Mouse (Mus musculus): ENCODE data around the gene Rin2. TPM values are rescaled to one million over a fixed set of nuclear protein-coding genes. Genes with fewer than 3 reads are reported as not detected.

Rin2 gene
- polyA plus RNA-seq, 1 experiment from 2014 or later: 18.6 TPM

DNA sequence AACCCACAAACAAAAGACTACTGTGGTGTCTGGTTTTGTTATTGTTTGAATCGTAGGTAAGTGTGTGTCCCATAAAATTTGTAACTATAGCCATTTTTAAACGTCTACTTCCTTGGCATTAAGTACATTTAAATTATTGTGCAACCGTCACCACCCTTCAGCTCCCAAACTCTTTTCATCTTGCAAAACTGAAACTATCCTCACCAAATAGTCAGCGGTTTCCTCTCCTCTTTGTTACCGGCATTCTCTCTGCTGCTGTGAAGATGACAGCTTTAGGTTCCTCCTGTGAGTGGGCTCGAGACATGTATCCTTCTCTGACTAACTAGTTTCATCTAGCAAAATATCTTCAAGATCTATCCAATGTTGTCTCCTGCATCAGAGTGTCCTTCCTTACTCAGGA is 129.5 kb downstream of the Rin2 start:
- Histone ChIP-seq H3K4me3 (replicated peaks) (no peak overlapping the region), H3K4me2 (replicated peaks) (no peak overlapping the region), H3K9me3 (no peaks in the 10 kb centered on the region), H3K4me1 (replicated peaks) (no peaks in the 10 kb centered on the region), H3K27ac (no peak overlapping the region), H3K9ac (no peak overlapping the region), H3K36me3 (no peaks in the 10 kb centered on the region), H3K27me3 (replicated peaks) (no peaks in the 10 kb centered on the region)
- 90% methylated on average over 6 of the region's 6 CpGs for WGBS
- ATAC-seq: no peak

DNA sequence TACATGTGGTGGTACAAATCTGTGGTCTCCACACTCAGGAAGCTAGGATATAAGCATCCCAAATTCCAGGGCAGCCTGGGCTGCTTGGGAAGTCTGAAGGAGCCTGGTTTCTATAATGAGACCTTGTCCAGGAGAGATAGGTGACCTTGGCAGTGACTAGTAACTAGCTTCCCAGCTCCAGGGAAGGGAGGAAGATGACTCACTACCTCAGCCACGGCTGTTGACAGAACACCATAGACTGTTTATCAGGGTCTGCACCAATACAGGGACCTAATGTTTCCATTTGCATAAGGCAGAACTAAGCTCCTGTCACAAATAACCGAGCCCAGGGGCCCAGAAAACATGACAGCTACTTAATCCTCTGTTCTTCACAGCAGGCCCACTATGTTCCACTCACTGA is 132.3 kb downstream of the Rin2 start:
- ATAC-seq: no peak
- H3K27me3 ChIP-seq (replicated peaks): no peaks in the 10 kb centered on the region
- no peak overlapping the region for H3K4me2 ChIP-seq (replicated peaks)
- 68% methylated on average over 2 of the region's 2 CpGs for WGBS
- no peaks in the 10 kb centered on the region for H3K4me1 ChIP-seq (replicated peaks)
- no peak overlapping the region for H3K4me3 ChIP-seq (replicated peaks)
- no peaks in the 10 kb centered on the region for H3K36me3 ChIP-seq
- H3K27ac ChIP-seq: no peak overlapping the region
- no peaks in the 10 kb centered on the region for H3K9me3 ChIP-seq
- H3K9ac ChIP-seq: no peak overlapping the region

DNA sequence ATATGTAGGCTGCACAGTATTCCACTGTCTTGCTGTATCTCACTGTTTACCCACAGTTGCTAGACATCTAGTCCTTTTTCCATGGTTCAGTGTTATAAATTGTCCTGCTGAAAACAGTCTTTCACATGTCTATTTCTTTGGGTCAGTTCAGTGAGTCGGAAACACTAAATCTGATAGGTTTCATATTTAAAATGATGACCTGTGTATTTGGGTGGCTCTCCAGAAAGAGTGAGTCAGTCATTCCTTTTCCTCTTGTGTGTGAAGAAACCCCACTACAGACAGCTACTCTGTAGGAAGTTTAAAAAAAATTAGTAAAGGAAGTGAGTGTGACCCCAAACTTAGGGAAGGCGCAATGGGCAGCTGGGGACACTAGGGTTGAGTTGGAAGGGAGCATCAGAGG is 133.2 kb downstream of the Rin2 start:
- H3K4me3 ChIP-seq (replicated peaks): no peak overlapping the region
- ATAC-seq: no peak
- WGBS: 87% methylated on average over 2 of the region's 2 CpGs
- H3K4me1 ChIP-seq (replicated peaks): no peaks in the 10 kb centered on the region
- no peak overlapping the region for H3K27ac ChIP-seq
- no peak overlapping the region for H3K9ac ChIP-seq
- H3K4me2 ChIP-seq (replicated peaks): no peak overlapping the region
- no peaks in the 10 kb centered on the region for H3K27me3 ChIP-seq (replicated peaks)
- H3K9me3 ChIP-seq: no peaks in the 10 kb centered on the region
- H3K36me3 ChIP-seq: no peaks in the 10 kb centered on the region

DNA sequence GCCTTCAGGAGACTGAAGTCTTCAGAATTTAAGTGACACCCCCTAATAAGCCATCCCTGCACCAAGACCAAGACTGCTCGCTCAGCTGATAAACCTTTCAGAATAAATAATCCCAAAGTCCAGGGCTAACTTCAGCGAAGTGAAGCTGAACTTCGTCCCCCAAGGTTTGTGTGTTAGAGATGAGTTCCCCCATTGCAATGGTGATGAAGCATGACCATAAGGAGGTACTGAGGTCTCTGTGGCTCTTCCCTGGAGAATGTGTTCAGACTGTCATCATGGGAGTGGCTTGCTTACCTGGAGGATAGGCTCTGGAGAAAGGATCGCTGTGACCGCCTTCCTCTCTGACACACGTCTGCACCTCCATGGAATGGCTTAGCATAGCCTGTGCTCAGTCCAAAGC is 133.7 kb downstream of the Rin2 start:
- no peak; the same call in 1 of the 2 replicates for ATAC-seq
- no peak overlapping the region for H3K4me3 ChIP-seq (replicated peaks)
- no peaks in the 10 kb centered on the region for H3K27me3 ChIP-seq (replicated peaks)
- H3K9me3 ChIP-seq: no peaks in the 10 kb centered on the region
- no peak overlapping the region for H3K9ac ChIP-seq
- H3K36me3 ChIP-seq: no peaks in the 10 kb centered on the region
- no peak overlapping the region for H3K27ac ChIP-seq
- no peaks in the 10 kb centered on the region for H3K4me1 ChIP-seq (replicated peaks)
- 86% methylated on average over 6 of the region's 6 CpGs for WGBS
- no peak overlapping the region for H3K4me2 ChIP-seq (replicated peaks)

DNA sequence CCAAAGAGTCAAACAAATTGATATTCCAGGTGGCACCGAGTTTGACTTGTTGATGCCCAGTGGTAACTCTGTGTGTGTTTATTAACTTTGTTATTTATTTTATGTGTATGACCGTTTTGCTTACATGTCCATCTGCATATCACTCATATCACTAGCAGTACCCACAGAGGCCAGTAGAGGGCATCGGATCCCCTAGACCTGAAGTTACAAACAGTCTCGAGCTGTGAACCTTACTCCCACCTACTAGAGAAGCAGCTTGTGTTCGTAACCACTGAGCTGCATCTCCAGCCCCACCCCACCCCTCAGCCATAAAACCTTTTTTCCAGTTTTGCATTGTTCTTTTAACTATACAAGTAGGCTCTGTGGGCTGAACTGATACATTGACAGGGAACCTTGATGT is 135.7 kb downstream of the Rin2 start:
- H3K9ac ChIP-seq: no peak overlapping the region
- H3K4me2 ChIP-seq (replicated peaks): no peak overlapping the region
- H3K36me3 ChIP-seq: peaks cover 3% of the 10 kb centered on the region; the same call in 1 of the 2 replicates
- no peaks in the 10 kb centered on the region for H3K4me1 ChIP-seq (replicated peaks)
- H3K27me3 ChIP-seq (replicated peaks): no peaks in the 10 kb centered on the region
- H3K9me3 ChIP-seq: no peaks in the 10 kb centered on the region
- 56% methylated on average over 5 of the region's 5 CpGs for WGBS
- H3K27ac ChIP-seq: no peak overlapping the region
- no peak for ATAC-seq
- H3K4me3 ChIP-seq (replicated peaks): no peak overlapping the region

DNA sequence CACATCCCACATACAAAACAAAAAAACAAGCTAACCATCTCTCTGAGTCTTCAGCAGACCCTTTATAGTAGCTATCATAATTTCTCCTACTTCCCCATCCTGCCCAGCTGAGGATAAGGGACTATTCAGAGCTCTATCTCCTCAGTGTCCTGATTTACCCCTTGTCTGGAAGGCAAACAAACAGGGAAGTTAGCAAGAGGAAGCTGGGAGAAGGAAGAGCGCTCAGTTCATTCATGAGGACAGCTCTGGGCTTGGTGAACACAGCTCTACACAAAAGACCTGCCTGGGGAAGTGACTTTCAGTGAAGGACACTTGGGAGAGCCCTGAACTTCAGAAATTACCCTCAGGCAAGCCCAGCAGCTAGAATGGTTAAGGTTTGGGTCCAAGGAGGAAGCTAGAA is 137.8 kb downstream of the Rin2 start:
- no peak overlapping the region for H3K9ac ChIP-seq
- no peak overlapping the region for H3K4me2 ChIP-seq (replicated peaks)
- H3K36me3 ChIP-seq: peaks cover 7% of the 10 kb centered on the region; the same call in 1 of the 2 replicates
- no peak overlapping the region for H3K27ac ChIP-seq
- H3K9me3 ChIP-seq: no peaks in the 10 kb centered on the region
- no peak for ATAC-seq
- WGBS: 93% methylated on average over 1 of the region's 1 CpGs
- H3K27me3 ChIP-seq (replicated peaks): no peaks in the 10 kb centered on the region
- H3K4me1 ChIP-seq (replicated peaks): no peaks in the 10 kb centered on the region
- no peak overlapping the region for H3K4me3 ChIP-seq (replicated peaks)

DNA sequence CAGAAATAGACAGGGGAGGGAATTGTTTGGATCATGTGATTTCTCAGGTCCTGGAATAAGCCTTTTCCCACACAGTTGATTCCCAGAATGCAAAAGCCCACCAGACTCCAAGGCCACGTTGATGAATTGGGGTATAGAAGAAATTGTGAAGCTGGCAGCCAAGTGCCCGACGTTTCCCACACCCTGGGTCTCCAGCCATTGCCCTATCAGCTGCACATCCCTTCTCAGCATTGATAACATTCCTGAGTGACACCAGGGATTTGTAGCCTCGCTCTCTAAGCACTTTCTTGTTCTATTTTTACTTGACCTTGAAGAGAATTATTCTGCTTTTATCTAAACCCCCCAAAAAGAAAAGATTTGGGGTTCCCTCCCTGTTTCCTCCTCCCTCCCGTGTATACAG is 142.2 kb downstream of the Rin2 start:
- H3K4me2 ChIP-seq (replicated peaks): no peak overlapping the region
- H3K9ac ChIP-seq: no peak overlapping the region
- H3K9me3 ChIP-seq: no peaks in the 10 kb centered on the region
- H3K4me1 ChIP-seq (replicated peaks): no peaks in the 10 kb centered on the region
- peaks cover 7% of the 10 kb centered on the region; the same call in 1 of the 2 replicates for H3K36me3 ChIP-seq
- ATAC-seq: no peak
- WGBS: 67% methylated on average over 5 of the region's 5 CpGs
- no peaks in the 10 kb centered on the region for H3K27me3 ChIP-seq (replicated peaks)
- no peak overlapping the region for H3K4me3 ChIP-seq (replicated peaks)
- no peak overlapping the region for H3K27ac ChIP-seq

DNA sequence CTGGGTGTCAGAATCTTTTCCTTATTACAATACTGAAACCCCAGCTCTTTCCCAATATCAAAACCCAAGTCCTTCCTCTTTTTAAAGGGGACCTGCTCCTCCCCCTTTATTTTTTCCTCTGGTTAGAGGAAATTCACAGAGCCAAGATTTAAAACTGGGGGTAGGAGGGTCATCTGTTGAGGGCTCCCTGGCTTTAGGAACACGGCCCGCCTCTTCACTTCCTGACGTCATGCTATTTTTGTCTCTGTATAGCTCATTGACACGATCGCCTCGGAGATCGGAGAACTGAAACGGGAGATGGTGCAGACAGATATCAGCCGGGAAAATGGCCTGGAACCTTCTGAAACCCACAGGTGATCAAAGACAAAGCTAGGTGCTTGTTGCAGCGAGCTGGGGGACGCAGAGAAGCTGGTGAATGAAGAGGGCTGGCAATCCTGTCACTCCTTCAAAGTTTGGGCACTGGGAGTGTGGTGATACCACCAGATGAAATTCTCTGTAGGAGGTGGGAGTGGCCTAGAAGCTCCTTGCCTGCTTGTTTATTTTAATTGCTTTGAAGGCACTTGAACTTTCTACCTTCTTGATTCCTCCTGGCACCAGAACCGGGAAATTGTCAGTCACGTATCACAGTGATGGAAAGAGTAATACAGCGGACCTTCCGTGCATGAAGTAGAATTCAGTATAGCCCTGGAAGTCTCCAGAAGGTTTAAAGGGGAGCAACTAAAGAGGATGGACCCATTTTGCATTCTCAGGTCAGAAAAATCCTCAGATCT is 147.2 kb downstream of the Rin2 start:
- 71% methylated on average over 15 of the region's 15 CpGs for WGBS
- Histone ChIP-seq H3K9me3 (no peaks in the 10 kb centered on the region), H3K27ac (peak overlapping the region; percentile 62), H3K4me2 (replicated peaks) (no peak overlapping the region), H3K27me3 (replicated peaks) (no peaks in the 10 kb centered on the region), H3K4me1 (replicated peaks) (no peaks in the 10 kb centered on the region), H3K36me3 (no peaks in the 10 kb centered on the region), H3K9ac (no peak overlapping the region), H3K4me3 (replicated peaks) (no peak overlapping the region)
- peak; percentile 65 for ATAC-seq

DNA sequence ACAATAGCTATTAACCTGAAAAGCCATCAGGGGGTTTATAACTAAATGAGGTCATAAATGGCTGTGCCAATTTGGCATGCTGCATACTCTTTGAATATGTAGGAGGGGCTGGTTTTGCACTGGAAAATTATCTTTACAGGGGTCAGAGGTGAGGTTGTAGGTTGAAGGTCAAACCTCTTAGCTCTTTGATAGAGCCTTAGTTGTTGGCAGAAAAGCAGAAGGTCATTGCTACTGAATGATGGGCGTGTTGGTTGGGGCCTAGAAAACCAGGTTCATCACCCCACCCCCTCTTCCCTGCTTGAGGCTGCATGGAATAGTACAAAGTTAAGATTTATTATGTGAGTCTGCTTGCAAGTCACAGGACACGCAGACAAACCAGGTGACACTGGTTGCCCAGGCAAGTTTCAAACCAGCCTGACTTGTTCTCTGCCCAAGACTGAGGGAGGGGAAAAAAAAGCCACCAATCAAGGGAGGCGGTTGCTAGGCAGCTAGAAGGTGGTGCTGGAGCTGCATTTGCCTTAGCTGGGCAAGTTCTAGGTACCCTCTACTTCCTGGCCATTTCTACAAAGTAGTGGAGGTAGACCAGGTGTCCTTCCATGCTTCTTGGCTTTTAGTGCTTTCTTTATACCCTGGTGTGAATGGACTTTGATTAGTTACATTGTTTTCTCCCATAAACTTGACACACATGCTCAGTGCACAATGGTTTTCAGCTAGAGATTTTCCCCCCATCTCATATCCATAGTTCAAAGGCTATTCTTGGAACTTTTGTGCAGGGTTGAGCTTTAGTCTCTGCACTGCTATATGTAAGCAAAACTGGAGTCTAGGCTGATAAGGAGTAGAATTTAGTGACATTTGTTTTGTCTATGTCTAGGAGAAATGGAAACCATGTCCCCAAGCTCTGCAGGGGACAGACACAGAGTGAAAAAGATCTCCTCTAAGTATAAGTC is 148.0 kb downstream of the Rin2 start:
- Histone ChIP-seq H3K4me3 (replicated peaks) (no peak overlapping the region), H3K4me2 (replicated peaks) (no peak overlapping the region), H3K9me3 (no peaks in the 10 kb centered on the region), H3K27ac (peak overlapping the region; percentile 62), H3K4me1 (replicated peaks) (no peaks in the 10 kb centered on the region), H3K27me3 (replicated peaks) (no peaks in the 10 kb centered on the region), H3K9ac (no peak overlapping the region), H3K36me3 (no peaks in the 10 kb centered on the region)
- peak; percentile 96 for ATAC-seq
- 63% methylated on average over 3 of the region's 3 CpGs for WGBS

DNA sequence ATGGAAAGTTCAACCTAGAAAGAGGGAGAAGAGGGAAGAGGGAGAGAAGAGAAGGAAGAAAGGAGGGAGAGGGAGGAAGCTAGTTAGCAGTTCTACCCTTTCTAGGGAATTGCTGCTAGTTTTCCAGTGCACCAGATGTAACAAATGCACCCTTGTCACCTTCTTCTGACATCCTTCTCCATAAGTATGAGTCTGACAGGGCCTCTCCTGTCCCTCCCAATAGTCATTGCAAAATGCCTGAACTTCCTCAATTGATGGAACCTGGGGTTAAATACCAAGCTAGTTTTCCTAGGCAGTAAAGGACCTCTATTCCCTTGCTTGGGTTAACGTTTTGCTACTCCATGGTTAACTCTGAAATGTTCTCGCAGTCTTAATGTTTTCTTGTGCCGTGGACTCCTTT is 149.7 kb downstream of the Rin2 start:
- no peaks in the 10 kb centered on the region for H3K36me3 ChIP-seq
- H3K9me3 ChIP-seq: no peaks in the 10 kb centered on the region
- no peaks in the 10 kb centered on the region for H3K4me1 ChIP-seq (replicated peaks)
- 91% methylated on average over 3 of the region's 3 CpGs for WGBS
- no peak overlapping the region for H3K9ac ChIP-seq
- H3K27me3 ChIP-seq (replicated peaks): no peaks in the 10 kb centered on the region
- no peak overlapping the region for H3K4me2 ChIP-seq (replicated peaks)
- H3K4me3 ChIP-seq (replicated peaks): no peak overlapping the region
- ATAC-seq: no peak
- no peak overlapping the region for H3K27ac ChIP-seq

DNA sequence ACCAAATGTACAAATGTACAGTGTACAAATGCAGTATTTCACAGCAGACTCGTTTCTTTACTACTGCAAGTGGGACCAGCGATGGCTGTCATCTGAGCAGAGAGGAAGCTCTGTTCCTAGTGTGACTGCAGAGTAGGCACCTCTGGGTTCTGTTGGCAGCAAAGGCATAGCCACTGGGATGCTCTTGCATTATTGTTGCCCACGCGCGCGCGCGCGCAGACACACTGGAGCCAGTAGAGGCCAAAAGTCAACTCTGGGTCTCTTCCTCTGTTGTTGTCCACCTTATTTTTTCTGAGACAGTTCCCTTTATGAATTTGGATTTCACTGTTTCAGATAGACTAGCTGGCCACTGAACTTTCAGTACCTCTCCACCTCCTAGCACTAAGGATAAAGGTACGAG is 150.2 kb downstream of the Rin2 start:
- Histone ChIP-seq H3K4me2 (replicated peaks) (no peak overlapping the region), H3K9ac (no peak overlapping the region), H3K4me1 (replicated peaks) (no peaks in the 10 kb centered on the region), H3K4me3 (replicated peaks) (no peak overlapping the region), H3K27me3 (replicated peaks) (no peaks in the 10 kb centered on the region), H3K27ac (no peak overlapping the region), H3K36me3 (no peaks in the 10 kb centered on the region), H3K9me3 (no peaks in the 10 kb centered on the region)
- 96% methylated on average over 10 of the region's 10 CpGs for WGBS
- ATAC-seq: no peak

DNA sequence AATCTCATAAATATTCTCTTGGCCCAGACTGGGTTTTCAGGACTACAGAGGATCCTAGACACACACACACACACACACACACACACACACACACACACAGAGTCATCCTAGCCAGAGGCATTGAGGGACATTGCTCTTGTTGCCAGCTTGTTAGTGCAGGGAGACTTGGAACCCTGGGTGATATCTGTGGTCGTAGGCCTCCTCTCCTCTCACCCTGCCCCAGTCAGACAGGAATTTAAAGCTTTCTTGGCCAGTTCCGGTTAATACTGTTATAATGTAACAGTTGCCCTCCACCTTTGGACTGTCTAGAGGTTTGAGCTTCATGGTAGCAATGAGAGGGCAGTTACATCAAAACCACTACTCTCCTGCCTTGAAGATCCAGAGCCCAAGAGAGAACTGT is 152.9 kb downstream of the Rin2 start:
- no peak overlapping the region for H3K27ac ChIP-seq
- ATAC-seq: no peak
- 77% methylated on average over 2 of the region's 2 CpGs for WGBS

More for the DNA sequence above, 152.9 kb downstream of the Rin2 start:
- no peaks in the 10 kb centered on the region for H3K36me3 ChIP-seq
- H3K4me2 ChIP-seq (replicated peaks): no peak overlapping the region
- H3K27me3 ChIP-seq (replicated peaks): no peaks in the 10 kb centered on the region
- no peak overlapping the region for H3K9ac ChIP-seq
- no peak overlapping the region for H3K4me3 ChIP-seq (replicated peaks)
- H3K4me1 ChIP-seq (replicated peaks): peaks cover 8% of the 10 kb centered on the region
- H3K9me3 ChIP-seq: no peaks in the 10 kb centered on the region

Measured in intestine, embryonic 15.5 days (tissue).